Mouse (Mus musculus) lung, postnatal 25 days (tissue): ENCODE measurements at regions not wholly inside any gene's neighbourhood (a gene's known extent, or its start where the extent isn't known, plus 50 kb on each side); places are given as distances from the start of the nearest gene placed in this dataset.

Source experiments
- DNase-seq: peaks from one replicate; pipeline ENCODE4 v3.0.0; 2022; ENCODE audit warnings: low spot score

- DNase-seq, result no peak
These were observed 105.4 kb upstream of the Mroh9 start for GRCm38 (mm10) chr1:163190841-163191240.

GRCm38 (mm10) chr1:163181851-163182250 is 96.4 kb upstream of the Mroh9 start:
- no peak for DNase-seq

GRCm38 (mm10) chr1:163177011-163177410 is 91.5 kb upstream of the Mroh9 start:
- no peak for DNase-seq

- no peak for DNase-seq
These were observed 81.6 kb upstream of the Mroh9 start for GRCm38 (mm10) chr1:163167051-163167450.

GRCm38 (mm10) chr1:163163636-163164035 is 78.2 kb upstream of the Mroh9 start:
- no peak for DNase-seq

- no peak for DNase-seq
These were observed 74.4 kb upstream of the Mroh9 start for GRCm38 (mm10) chr1:163159911-163160310.

GRCm38 (mm10) chr1:163158491-163158890 is 73.0 kb upstream of the Mroh9 start:
- no peak for DNase-seq

GRCm38 (mm10) chr1:163150203-163150855 is 64.9 kb upstream of the Mroh9 start:
- DNase-seq, result peak; percentile 65

GRCm38 (mm10) chr1:163146641-163147040 is 61.2 kb upstream of the Mroh9 start:
- DNase-seq, result no peak

GRCm38 (mm10) chr1:163143113-163143512 is 57.6 kb upstream of the Mroh9 start:
- DNase-seq, result no peak

- no peak for DNase-seq
These were observed 56.0 kb upstream of the Mroh9 start for GRCm38 (mm10) chr1:163141471-163141870.

GRCm38 (mm10) chr1:163138179-163138578 is 52.7 kb upstream of the Mroh9 start:
- no peak for DNase-seq
